Mouse (Mus musculus) splenic B cell, adult 2 months (primary cell): Measurements from ENCODE around the gene Dkkl1.

Source experiments
- DNase-seq: peaks from one replicate; pipeline ENCODE4 v3.0.0-alpha.2; 2011; ENCODE audit warnings: low read depth, low spot score
- H3K27me3 ChIP-seq: 2 replicates; pipeline ENCODE4 v1.6.1; 2012; ENCODE audit warnings: mild to moderate bottlenecking, low read length, moderate library complexity, mixed read lengths; ENCODE audit not compliant: control insufficient read depth, poor library complexity, insufficient read depth, severe bottlenecking
- H3K36me3 ChIP-seq: 2 replicates; pipeline ENCODE4 v1.6.1; 2012; ENCODE audit warnings: mild to moderate bottlenecking, low read length, moderate library complexity, mixed read lengths; ENCODE audit not compliant: control insufficient read depth, poor library complexity, insufficient read depth, severe bottlenecking

Dkkl1 gene

GRCm38 (mm10) chr7:45212356-45212755, 409 bp upstream of the Dkkl1 start:
- no peak for DNase-seq
- no peaks in the 10 kb centered on the region for H3K27me3 ChIP-seq
- H3K36me3 ChIP-seq = no peaks in the 10 kb centered on the region

GRCm38 (mm10) chr7:45211070-45211469, 877 bp downstream of the Dkkl1 start:
- no peaks in the 10 kb centered on the region for H3K27me3 ChIP-seq
- DNase-seq = no peak
- no peaks in the 10 kb centered on the region for H3K36me3 ChIP-seq

GRCm38 (mm10) chr7:45208260-45208659, 3.7 kb downstream of the Dkkl1 start:
- DNase-seq = no peak
- Histone ChIP-seq H3K27me3 (no peaks in the 10 kb centered on the region), H3K36me3 (no peaks in the 10 kb centered on the region)

GRCm38 (mm10) chr7:45204380-45205143, 7.4 kb downstream of the Dkkl1 start, which contains the start of gene Ccdc155:
TSS of gene Ccdc155 (minus strand) at chr7:45204892.
- no peaks in the 10 kb centered on the region for H3K27me3 ChIP-seq
- no peaks in the 10 kb centered on the region for H3K36me3 ChIP-seq
- peak; percentile 96 for DNase-seq

- DNase-seq = no peak
- no peaks in the 10 kb centered on the region for H3K27me3 ChIP-seq
- no peaks in the 10 kb centered on the region for H3K36me3 ChIP-seq
These were observed 9.3 kb downstream of the Dkkl1 start for GRCm38 (mm10) chr7:45202654-45203053.

- Histone ChIP-seq H3K36me3 (no peaks in the 10 kb centered on the region), H3K27me3 (no peaks in the 10 kb centered on the region)
- DNase-seq = no peak
These were observed 13.0 kb downstream of the Dkkl1 start for GRCm38 (mm10) chr7:45198961-45199360.

GRCm38 (mm10) chr7:45198435-45198834, 13.5 kb downstream of the Dkkl1 start:
- H3K27me3 ChIP-seq = no peaks in the 10 kb centered on the region
- peak; percentile 81 for DNase-seq
- no peaks in the 10 kb centered on the region for H3K36me3 ChIP-seq

- Histone ChIP-seq H3K27me3 (no peaks in the 10 kb centered on the region), H3K36me3 (no peaks in the 10 kb centered on the region)
- DNase-seq = no peak
These were observed 15.0 kb downstream of the Dkkl1 start for GRCm38 (mm10) chr7:45196994-45197393.

- H3K36me3 ChIP-seq = no peaks in the 10 kb centered on the region
- no peak for DNase-seq
- H3K27me3 ChIP-seq = no peaks in the 10 kb centered on the region
These were observed 15.8 kb downstream of the Dkkl1 start for GRCm38 (mm10) chr7:45196176-45196535.

- Histone ChIP-seq H3K27me3 (no peaks in the 10 kb centered on the region), H3K36me3 (no peaks in the 10 kb centered on the region)
- no peak for DNase-seq
These were observed 16.4 kb downstream of the Dkkl1 start for GRCm38 (mm10) chr7:45195341-45196175.

GRCm38 (mm10) chr7:45193871-45194785, 17.8 kb downstream of the Dkkl1 start:
- no peaks in the 10 kb centered on the region for H3K36me3 ChIP-seq
- no peaks in the 10 kb centered on the region for H3K27me3 ChIP-seq
- DNase-seq = no peak

GRCm38 (mm10) chr7:45193406-45193805, 18.5 kb downstream of the Dkkl1 start:
- H3K27me3 ChIP-seq = no peaks in the 10 kb centered on the region
- DNase-seq = no peak
- H3K36me3 ChIP-seq = no peaks in the 10 kb centered on the region

- H3K27me3 ChIP-seq = no peaks in the 10 kb centered on the region
- no peaks in the 10 kb centered on the region for H3K36me3 ChIP-seq
These were observed 19.2 kb downstream of the Dkkl1 start for GRCm38 (mm10) chr7:45192585-45193310.

GRCm38 (mm10) chr7:45191803-45192363, 20.1 kb downstream of the Dkkl1 start:
- Histone ChIP-seq H3K36me3 (no peaks in the 10 kb centered on the region), H3K27me3 (no peaks in the 10 kb centered on the region)
- DNase-seq = no peak

More at GRCm38 (mm10) chr7:45192585-45193310, 19.2 kb downstream of the Dkkl1 start:
- DNase-seq = no peak
